Mouse (Mus musculus) midbrain, postnatal 0 days (tissue): ENCODE results near the gene Pls3. TPM values are rescaled to one million over a fixed set of nuclear protein-coding genes. Genes with fewer than 3 reads are reported as not detected.

Experiments
- ATAC-seq: fragments of 200-750 bp; cut with Nextera tagmentation; 2 replicates; pipeline ENCODE4 v1.8.0; 2017; ENCODE audit warnings: moderate number of reproducible peaks, mild to moderate bottlenecking, moderate TSS enrichment, moderate library complexity; ENCODE audit not compliant: low FRiP score
- DNase-seq: peaks from one replicate; pipeline ENCODE4 v3.0.0-alpha.2; 2015; ENCODE audit warnings: low spot score
- H3K27ac ChIP-seq: fragments of 300-500 bp; sonication (generic); 2 replicates; pipeline ENCODE4 v1.5.1; 2014; ENCODE audit warnings: low read depth, mild to moderate bottlenecking, low read length, mixed read lengths
- H3K27me3 ChIP-seq: fragments of 300-500 bp; sonication (generic); 2 replicates; pipeline ENCODE4 v1.6.1; 2014; ENCODE audit warnings: low read length, control low read depth, mixed read lengths; ENCODE audit not compliant: insufficient read depth
- H3K36me3 ChIP-seq: fragments of 300-500 bp; sonication (generic); 2 replicates; pipeline ENCODE4 v1.6.1; 2014; ENCODE audit warnings: low read length, control low read depth, mixed read lengths; ENCODE audit not compliant: insufficient read depth
- H3K4me1 ChIP-seq: fragments of 300-500 bp; sonication (generic); 2 replicates; pipeline ENCODE4 v1.6.1; 2014; ENCODE audit warnings: mild to moderate bottlenecking, control low read depth, antibody characterized with exemption, low read length, mixed read lengths; ENCODE audit not compliant: insufficient read depth
- H3K4me2 ChIP-seq: fragments of 300-500 bp; sonication (generic); 2 replicates; pipeline ENCODE4 v1.6.1; 2014; ENCODE audit warnings: low read depth, mild to moderate bottlenecking, low read length, mixed read lengths; ENCODE audit not compliant: poor library complexity, severe bottlenecking
- H3K4me3 ChIP-seq: fragments of 300-500 bp; sonication (generic); 2 replicates; pipeline ENCODE4 v1.5.1; 2014; ENCODE audit warnings: low read depth, mild to moderate bottlenecking, low read length, moderate library complexity
- H3K9ac ChIP-seq: fragments of 300-500 bp; sonication (generic); replicated peaks from 2 replicates; pipeline ENCODE4 v1.6.1; 2014; ENCODE audit warnings: mild to moderate bottlenecking, low read length, moderate library complexity, mixed read lengths; ENCODE audit not compliant: poor library complexity, severe bottlenecking
- H3K9me3 ChIP-seq: fragments of 300-500 bp; sonication (generic); 2 replicates; pipeline ENCODE4 v1.6.1; 2016; ENCODE audit warnings: low read length, control low read depth
- CTCF ChIP-seq: IDR thresholded peaks from 2 replicates; pipeline ENCODE4 v1.5.1; 2016; ENCODE audit warnings: antibody characterized with exemption, mild to moderate bottlenecking
- WGBS: fragments of 180-500 bp; shearing (Covaris S2); extraction: QIAGEN DNeasy Blood & Tissue Kit; methylation state at CpG from one replicate; pipeline ENCODE4 v1.1.7; 2014; 5-methylcytosine and 5-hydroxymethylcytosine counted together
- polyA plus RNA-seq: library from polyadenylated mRNA; unstranded; fragments of >200 nt; fragmentation: Nextera tagmentation; extraction: Ambion mirVana; gene quantifications from 2 replicates; pipeline ENCODE4 v1.2.1, GENCODE M21; 2015
- total RNA-seq: library from RNA; depleted of rRNA; stranded (reverse); fragments of >200 nt; gene quantifications from 2 replicates; pipeline ENCODE4 v1.2.3, GENCODE M21; 2014

The Pls3 gene
- total and polyA plus RNA-seq, 2 experiments from 2014 or later, result 12.8 to 29.3 TPM

- H3K36me3 ChIP-seq, result no peaks in the 10 kb centered on the region
- no peak overlapping the region for H3K4me3 ChIP-seq
- TF ChIP-seq CTCF, result no peak
- no peak overlapping the region for H3K4me2 ChIP-seq
- H3K4me1 ChIP-seq, result no peaks in the 10 kb centered on the region
- 96% methylated on average over 3 of the region's 3 CpGs for WGBS
- no peaks in the 10 kb centered on the region for H3K9me3 ChIP-seq
- H3K27ac ChIP-seq, result no peak overlapping the region
- no peak for ATAC-seq
- no peaks in the 10 kb centered on the region for H3K27me3 ChIP-seq
- DNase-seq, result no peak
- H3K9ac ChIP-seq, result no peak overlapping the region
These were observed 13.3 kb downstream of the Pls3 start for GRCm38 (mm10) chrX:75861715-75862114.

GRCm38 (mm10) chrX:75854294-75854693 lies 20.7 kb downstream of the Pls3 start:
- WGBS, result 86% methylated on average over 3 of the region's 3 CpGs
- Histone ChIP-seq H3K27me3 (no peaks in the 10 kb centered on the region), H3K27ac (no peak overlapping the region), H3K9me3 (no peaks in the 10 kb centered on the region), H3K36me3 (no peaks in the 10 kb centered on the region), H3K4me3 (no peak overlapping the region), H3K4me2 (no peak overlapping the region), H3K4me1 (no peaks in the 10 kb centered on the region), H3K9ac (no peak overlapping the region)
- DNase-seq, result no peak
- no peak for ATAC-seq
- TF ChIP-seq CTCF, result no peak

- Histone ChIP-seq H3K36me3 (no peaks in the 10 kb centered on the region), H3K9me3 (no peaks in the 10 kb centered on the region), H3K27ac (no peak overlapping the region), H3K27me3 (no peaks in the 10 kb centered on the region), H3K9ac (no peak overlapping the region), H3K4me2 (no peak overlapping the region), H3K4me1 (no peaks in the 10 kb centered on the region), H3K4me3 (no peak overlapping the region)
- WGBS, result 85% methylated on average over 4 of the region's 4 CpGs
- DNase-seq (no peak), ATAC-seq (no peak)
- no peak for TF ChIP-seq CTCF
These were observed 30.7 kb downstream of the Pls3 start for GRCm38 (mm10) chrX:75844290-75844689.

GRCm38 (mm10) chrX:75842835-75843234 lies 32.1 kb downstream of the Pls3 start:
- no peaks in the 10 kb centered on the region for H3K36me3 ChIP-seq
- H3K27me3 ChIP-seq, result no peaks in the 10 kb centered on the region
- no peak overlapping the region for H3K9ac ChIP-seq
- H3K4me3 ChIP-seq, result no peak overlapping the region
- no peaks in the 10 kb centered on the region for H3K4me1 ChIP-seq
- 80% methylated on average over 9 of the region's 9 CpGs for whole genome bisulfite sequencing
- no peak overlapping the region for H3K27ac ChIP-seq
- no peak for DNase-seq
- no peak overlapping the region for H3K4me2 ChIP-seq
- ATAC-seq, result no peak
- TF ChIP-seq CTCF, result no peak
- H3K9me3 ChIP-seq, result no peaks in the 10 kb centered on the region

GRCm38 (mm10) chrX:75842120-75842519 lies 32.9 kb downstream of the Pls3 start:
- no peak for TF ChIP-seq CTCF

GRCm38 (mm10) chrX:75840263-75840662 lies 34.7 kb downstream of the Pls3 start:
- H3K4me1 ChIP-seq, result no peaks in the 10 kb centered on the region
- H3K4me3 ChIP-seq, result no peak overlapping the region
- WGBS, result 79% methylated on average over 4 of the region's 4 CpGs
- H3K4me2 ChIP-seq, result no peak overlapping the region
- no peak for DNase-seq
- no peaks in the 10 kb centered on the region for H3K27me3 ChIP-seq
- H3K9ac ChIP-seq, result no peak overlapping the region
- TF ChIP-seq CTCF, result no peak
- H3K9me3 ChIP-seq, result no peaks in the 10 kb centered on the region
- no peak overlapping the region for H3K27ac ChIP-seq
- H3K36me3 ChIP-seq, result no peaks in the 10 kb centered on the region
- ATAC-seq, result no peak

More at GRCm38 (mm10) chrX:75842120-75842519, 32.9 kb downstream of the Pls3 start:
- Histone ChIP-seq H3K4me1 (no peaks in the 10 kb centered on the region), H3K27me3 (no peaks in the 10 kb centered on the region), H3K4me3 (no peak overlapping the region), H3K36me3 (no peaks in the 10 kb centered on the region), H3K27ac (no peak overlapping the region), H3K9me3 (no peaks in the 10 kb centered on the region), H3K4me2 (no peak overlapping the region), H3K9ac (no peak overlapping the region)
- no peak for ATAC-seq
- WGBS, result 89% methylated on average over 2 of the region's 2 CpGs
- no peak for DNase-seq
